Mouse (Mus musculus) WW6 (cell line): ENCODE measurements around the gene Adtrp.

Experiments
- DNase-seq: peaks from one replicate; pipeline ENCODE4 v3.0.0-alpha.2; 2013; ENCODE audit warnings: low read depth, low spot score

The Adtrp gene

GRCm38 (mm10) chr13:41828296-41828754 is 19.2 kb downstream of the Adtrp start:
- DNase-seq, result no peak

- no peak for DNase-seq
Observed at GRCm38 (mm10) chr13:41827581-41827980, 19.9 kb downstream of the Adtrp start.

- no peak for DNase-seq
Observed at GRCm38 (mm10) chr13:41825379-41825966, 22.0 kb downstream of the Adtrp start.

GRCm38 (mm10) chr13:41823077-41823476 is 24.4 kb downstream of the Adtrp start:
- DNase-seq, result no peak

- DNase-seq, result no peak
Observed at GRCm38 (mm10) chr13:41822617-41823016, 24.9 kb downstream of the Adtrp start.

GRCm38 (mm10) chr13:41822091-41822490 is 25.4 kb downstream of the Adtrp start:
- no peak for DNase-seq

- DNase-seq, result no peak
Observed at GRCm38 (mm10) chr13:41820947-41821346, 26.5 kb downstream of the Adtrp start.

- DNase-seq, result no peak
Observed at GRCm38 (mm10) chr13:41819918-41820317, 27.6 kb downstream of the Adtrp start.

- DNase-seq, result no peak
Observed at GRCm38 (mm10) chr13:41819484-41819883, 28.0 kb downstream of the Adtrp start.

- no peak for DNase-seq
Observed at GRCm38 (mm10) chr13:41817583-41817982, 29.9 kb downstream of the Adtrp start.

GRCm38 (mm10) chr13:41816643-41817042 is 30.8 kb downstream of the Adtrp start:
- no peak for DNase-seq

GRCm38 (mm10) chr13:41810776-41811175 is 36.7 kb downstream of the Adtrp start:
- no peak for DNase-seq

GRCm38 (mm10) chr13:41807815-41808214 is 39.7 kb downstream of the Adtrp start:
- DNase-seq, result no peak

GRCm38 (mm10) chr13:41807300-41807699 is 40.2 kb downstream of the Adtrp start:
- DNase-seq, result no peak

- no peak for DNase-seq
Observed at GRCm38 (mm10) chr13:41805138-41805820, 42.2 kb downstream of the Adtrp start.

- DNase-seq, result no peak
Observed at GRCm38 (mm10) chr13:41803656-41804265, 43.7 kb downstream of the Adtrp start.

- DNase-seq, result peak; percentile 13
Observed at GRCm38 (mm10) chr13:41801177-41801636, 46.3 kb downstream of the Adtrp start.

- no peak for DNase-seq
Observed at GRCm38 (mm10) chr13:41792849-41793248, 54.6 kb downstream of the Adtrp start.

GRCm38 (mm10) chr13:41787863-41788536 is 59.5 kb downstream of the Adtrp start:
- no peak for DNase-seq

GRCm38 (mm10) chr13:41786640-41787039 is 60.8 kb downstream of the Adtrp start:
- DNase-seq, result no peak

GRCm38 (mm10) chr13:41784889-41785701 is 62.4 kb downstream of the Adtrp start:
- DNase-seq, result no peak
